Mouse (Mus musculus): ENCODE measurements around the gene Pip4k2a.

DNA sequence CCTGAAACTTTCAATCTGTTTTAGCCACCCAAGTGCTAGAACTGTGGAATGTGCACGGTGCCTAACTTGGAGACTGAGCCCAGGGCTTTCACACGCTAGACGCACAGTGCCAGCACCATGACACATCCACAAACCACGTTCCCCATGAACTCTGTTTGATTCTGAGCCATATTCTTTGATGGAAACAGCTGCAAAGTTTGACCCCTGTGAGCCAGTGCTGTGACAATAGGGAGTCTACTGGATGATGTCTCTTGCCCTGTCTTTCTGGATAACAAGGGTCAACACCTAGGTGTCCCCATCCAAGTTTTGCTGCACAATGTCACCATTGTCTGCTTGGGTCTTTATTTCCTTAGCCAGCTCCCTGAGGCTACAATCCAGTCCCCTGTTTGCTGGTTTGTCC lies 203.7 kb downstream of the Pip4k2a start:
- no peak for TF ChIP-seq GATA1 (IDR thresholded peaks at IDR 0.05; ENCODE audit: borderline replicate concordance, low read length)
- TF ChIP-seq FLI1 (IDR thresholded peaks at IDR 0.05; ENCODE audit: low read length): no peak

Measured in megakaryocyte, embryonic 14.5 days (primary cell).